Mouse (Mus musculus) embryonic facial prominence, embryonic 15.5 days (tissue): ENCODE results near the gene Samd11. TPM values are rescaled to one million over a fixed set of nuclear protein-coding genes. Genes with fewer than 3 reads are reported as not detected.

Experiments
- ATAC-seq: fragments of 200-750 bp; cut with Nextera tagmentation; 2 replicates; pipeline ENCODE4 v1.8.0; 2017; ENCODE audit warnings: low read depth, moderate TSS enrichment; ENCODE audit not compliant: insufficient number of reproducible peaks, low FRiP score, low TSS enrichment
- H3K27ac ChIP-seq: fragments of 300-500 bp; sonication (generic); replicated peaks from 2 replicates; pipeline ENCODE4 v1.5.1; 2015; ENCODE audit warnings: mild to moderate bottlenecking, inconsistent platforms
- H3K27me3 ChIP-seq: fragments of 300-500 bp; sonication (generic); 2 replicates; pipeline ENCODE4 v1.6.1; 2015; ENCODE audit warnings: inconsistent platforms
- H3K36me3 ChIP-seq: fragments of 300-500 bp; sonication (generic); 2 replicates; pipeline ENCODE4 v1.6.1; 2015; ENCODE audit warnings: mild to moderate bottlenecking, inconsistent platforms
- H3K4me1 ChIP-seq: fragments of 300-500 bp; sonication (generic); 2 replicates; pipeline ENCODE4 v1.6.1; 2015; ENCODE audit warnings: inconsistent platforms
- H3K4me2 ChIP-seq: fragments of 300-500 bp; sonication (generic); replicated peaks from 2 replicates; pipeline ENCODE4 v1.6.1; 2015; ENCODE audit warnings: mild to moderate bottlenecking, inconsistent platforms
- H3K4me3 ChIP-seq: fragments of 300-500 bp; sonication (generic); replicated peaks from 2 replicates; pipeline ENCODE4 v1.5.1; 2015; ENCODE audit warnings: mild to moderate bottlenecking, inconsistent platforms
- H3K9ac ChIP-seq: fragments of 300-500 bp; sonication (generic); 2 replicates; pipeline ENCODE4 v1.6.1; 2015; ENCODE audit warnings: inconsistent platforms
- H3K9me3 ChIP-seq: fragments of 300-500 bp; sonication (generic); replicated peaks from 2 replicates; pipeline ENCODE4 v1.6.1; 2016; ENCODE audit warnings: inconsistent platforms
- WGBS: fragments of 180-500 bp; shearing (Covaris S2); methylation state at CpG from one replicate; pipeline ENCODE4 v1.1.7; 2015; 5-methylcytosine and 5-hydroxymethylcytosine counted together
- polyA plus RNA-seq: library from polyadenylated mRNA; unstranded; fragments of >200 nt; fragmentation: Nextera tagmentation; extraction: Ambion mirVana; gene quantifications from 2 replicates; pipeline ENCODE4 v1.2.1, GENCODE M21; 2015

Gene Samd11
- polyA plus RNA-seq, 1 experiment from 2014 or later: 0.28 TPM

DNA sequence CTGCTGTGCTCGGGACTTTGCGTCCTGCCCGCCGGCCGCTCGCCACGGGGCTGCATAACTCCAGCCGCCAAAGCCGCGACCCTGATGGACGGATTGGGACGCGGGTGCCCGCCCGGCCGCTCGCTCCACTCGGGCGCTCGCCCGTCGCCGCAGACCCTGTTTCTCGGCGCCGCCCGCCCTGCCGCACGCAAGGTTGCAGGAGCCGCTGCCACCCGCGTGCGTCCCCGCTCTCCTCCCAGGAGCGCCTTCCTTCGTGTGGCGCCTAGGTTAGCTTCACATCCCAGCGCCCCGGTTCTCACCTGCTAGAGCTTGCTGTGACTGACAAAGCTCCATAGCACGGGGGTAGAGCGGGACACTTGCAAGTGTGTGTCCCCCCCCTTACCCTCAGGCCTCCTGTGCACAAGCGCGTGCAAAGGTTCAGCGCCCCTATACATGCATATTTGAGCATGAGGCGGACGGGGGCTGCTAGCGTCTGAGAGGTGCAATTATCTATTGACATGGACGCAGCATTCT, 20.7 kb downstream of the Samd11 start, which contains the start of gene Plekhn1:
Gene Plekhn1, minus strand, starts transcription at position 157 of the 513 bp plus-strand sequence.
- H3K4me2 ChIP-seq: peak within 1 kb of the TSS; percentile 94
- H3K9ac ChIP-seq: peak within 1 kb of the TSS; percentile 72
- under 1% methylated on average over 48 of the region's 48 CpGs for WGBS

DNA sequence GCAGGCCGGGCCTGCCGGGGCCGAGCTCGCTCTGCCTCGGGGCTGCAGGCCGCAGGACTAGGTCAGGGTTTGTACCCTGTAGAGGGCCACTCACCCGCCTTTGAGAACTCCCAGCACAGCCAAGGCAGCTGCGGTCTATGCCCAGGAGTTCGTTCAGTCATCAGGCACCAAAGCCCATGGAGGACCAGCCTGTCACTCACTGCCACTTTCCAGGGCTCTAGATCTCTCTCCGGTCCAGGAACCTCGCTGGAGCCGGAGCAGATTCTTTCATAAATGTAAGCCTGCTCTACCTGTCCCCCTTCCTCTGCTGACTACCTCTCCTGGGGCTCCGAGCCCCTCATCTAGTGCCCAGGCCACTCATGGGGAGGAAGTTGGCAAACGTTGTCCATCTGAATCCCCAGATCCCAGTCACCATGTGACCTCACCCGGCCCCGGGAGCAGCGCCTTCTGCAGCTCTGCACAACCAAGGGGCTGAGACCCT, 21.4 kb downstream of the Samd11 start:
- peaks cover 60% of the 10 kb centered on the region for H3K36me3 ChIP-seq
- WGBS: 4% methylated on average over 17 of the region's 17 CpGs

More for the DNA sequence above, 20.7 kb downstream of the Samd11 start, which contains the start of gene Plekhn1:
- no peaks in the 10 kb centered on the region for H3K9me3 ChIP-seq
- H3K27ac ChIP-seq: peak within 1 kb of the TSS; percentile 90
- H3K27me3 ChIP-seq: no peaks in the 10 kb centered on the region
- H3K4me1 ChIP-seq: peaks cover 31% of the 10 kb centered on the region
- peaks cover 60% of the 10 kb centered on the region for H3K36me3 ChIP-seq
- 0 out of 2 replicates have a peak, but pooled peaks have one; percentile 30 for ATAC-seq
- H3K4me3 ChIP-seq: peak within 1 kb of the TSS; percentile 70

GRCm38 (mm10) chr4:156228393-156229024, 26.9 kb downstream of the Samd11 start:
- H3K9me3 ChIP-seq: no peaks in the 10 kb centered on the region
- no peak overlapping the region for H3K9ac ChIP-seq
- H3K4me1 ChIP-seq: peaks cover 26% of the 10 kb centered on the region
- ATAC-seq: peak; percentile 37
- H3K4me2 ChIP-seq: peak overlapping the region; percentile 34
- H3K36me3 ChIP-seq: peaks cover 44% of the 10 kb centered on the region
- WGBS: 17% methylated on average over 12 of the region's 12 CpGs
- peak overlapping the region; percentile 73 for H3K27ac ChIP-seq
- peak overlapping the region; percentile 28 for H3K4me3 ChIP-seq
- H3K27me3 ChIP-seq: no peaks in the 10 kb centered on the region

More for the DNA sequence above, 21.4 kb downstream of the Samd11 start:
- ATAC-seq: no peak
- peak overlapping the region; percentile 58 for H3K9ac ChIP-seq
- no peaks in the 10 kb centered on the region for H3K27me3 ChIP-seq
- H3K4me2 ChIP-seq: peak overlapping the region; percentile 94
- peaks cover 31% of the 10 kb centered on the region for H3K4me1 ChIP-seq
- peak overlapping the region; percentile 70 for H3K4me3 ChIP-seq
- peak overlapping the region; percentile 60 for H3K27ac ChIP-seq
- no peaks in the 10 kb centered on the region for H3K9me3 ChIP-seq

- H3K4me3 ChIP-seq: peak overlapping the region; percentile 28
- H3K4me1 ChIP-seq: peaks cover 19% of the 10 kb centered on the region
- peak overlapping the region; percentile 73 for H3K27ac ChIP-seq
- peaks cover 41% of the 10 kb centered on the region for H3K36me3 ChIP-seq
- WGBS: 27% methylated on average over 18 of the region's 18 CpGs
- no peak overlapping the region for H3K9ac ChIP-seq
- no peaks in the 10 kb centered on the region for H3K9me3 ChIP-seq
- no peaks in the 10 kb centered on the region for H3K27me3 ChIP-seq
- ATAC-seq: 0 out of 2 replicates have a peak, but pooled peaks have one; percentile 18
- peak overlapping the region; percentile 34 for H3K4me2 ChIP-seq
Measured at GRCm38 (mm10) chr4:156227752-156228392, 27.6 kb downstream of the Samd11 start.

GRCm38 (mm10) chr4:156224276-156224675, 31.2 kb downstream of the Samd11 start:
- H3K27me3 ChIP-seq: no peaks in the 10 kb centered on the region
- no peak overlapping the region for H3K9ac ChIP-seq
- H3K4me3 ChIP-seq: no peak overlapping the region
- no peak overlapping the region for H3K27ac ChIP-seq
- WGBS: 75% methylated on average over 2 of the region's 2 CpGs
- H3K36me3 ChIP-seq: peaks cover 14% of the 10 kb centered on the region
- H3K9me3 ChIP-seq: no peaks in the 10 kb centered on the region
- ATAC-seq: no peak
- H3K4me1 ChIP-seq: peaks cover 19% of the 10 kb centered on the region
- H3K4me2 ChIP-seq: no peak overlapping the region

GRCm38 (mm10) chr4:156219936-156220335, 35.5 kb downstream of the Samd11 start:
- Histone ChIP-seq H3K27ac (no peak overlapping the region), H3K9me3 (no peaks in the 10 kb centered on the region), H3K27me3 (no peaks in the 10 kb centered on the region), H3K4me1 (no peaks in the 10 kb centered on the region; the same call in 1 of the 2 replicates), H3K36me3 (peaks cover 10% of the 10 kb centered on the region), H3K4me3 (no peak overlapping the region), H3K4me2 (no peak overlapping the region), H3K9ac (no peak overlapping the region)
- 85% methylated on average over 11 of the region's 11 CpGs for WGBS
- ATAC-seq: no peak

GRCm38 (mm10) chr4:156217838-156218237, 37.6 kb downstream of the Samd11 start:
- peaks cover 9% of the 10 kb centered on the region for H3K36me3 ChIP-seq
- H3K4me2 ChIP-seq: no peak overlapping the region
- WGBS: 68% methylated on average over 16 of the region's 16 CpGs
- no peaks in the 10 kb centered on the region for H3K27me3 ChIP-seq
- H3K4me3 ChIP-seq: no peak overlapping the region
- no peaks in the 10 kb centered on the region; the same call in 1 of the 2 replicates for H3K4me1 ChIP-seq
- no peak overlapping the region for H3K27ac ChIP-seq
- no peaks in the 10 kb centered on the region for H3K9me3 ChIP-seq
- H3K9ac ChIP-seq: no peak overlapping the region
- no peak for ATAC-seq

DNA sequence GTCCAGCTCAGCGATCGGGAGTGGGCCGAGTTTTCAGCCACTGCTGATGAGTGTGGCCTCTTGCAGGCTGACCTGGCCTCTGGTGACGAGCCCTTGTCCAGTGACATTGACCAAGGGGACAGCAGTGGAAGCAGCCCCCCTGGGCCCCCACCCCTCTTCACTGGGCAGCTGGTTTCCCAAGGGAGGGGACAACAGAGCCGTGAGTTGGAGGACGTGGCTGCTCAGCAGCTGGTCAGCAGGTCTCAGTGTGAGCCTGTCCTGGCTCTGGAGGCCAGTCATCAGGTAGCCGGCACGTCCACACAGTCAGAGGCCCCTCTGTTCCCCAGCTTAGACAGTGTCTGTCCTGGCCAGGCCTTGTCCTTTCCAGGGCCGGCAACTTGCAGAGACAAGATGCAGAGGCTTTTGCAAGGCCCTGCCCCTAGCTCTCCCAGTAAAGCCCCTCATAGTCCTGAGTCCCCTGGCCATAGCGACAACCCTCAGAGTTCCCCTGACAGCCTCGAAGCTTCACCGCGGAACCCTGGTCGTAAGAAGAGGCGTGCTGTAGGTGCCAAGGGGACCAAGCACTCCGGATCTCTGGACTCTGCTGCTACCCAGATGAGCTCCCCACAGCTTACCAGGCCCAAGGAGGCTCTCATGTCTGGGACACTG, 38.3 kb downstream of the Samd11 start:
- no peaks in the 10 kb centered on the region for H3K9me3 ChIP-seq
- H3K4me3 ChIP-seq: no peak overlapping the region
- H3K36me3 ChIP-seq: peaks cover 2% of the 10 kb centered on the region; the same call in 1 of the 2 replicates
- WGBS: 76% methylated on average over 16 of the region's 16 CpGs
- H3K27ac ChIP-seq: no peak overlapping the region
- peak; percentile 52; the same call in 1 of the 2 replicates for ATAC-seq
- no peaks in the 10 kb centered on the region; the same call in 1 of the 2 replicates for H3K4me1 ChIP-seq
- H3K9ac ChIP-seq: no peak overlapping the region
- H3K27me3 ChIP-seq: no peaks in the 10 kb centered on the region
- no peak overlapping the region for H3K4me2 ChIP-seq

DNA sequence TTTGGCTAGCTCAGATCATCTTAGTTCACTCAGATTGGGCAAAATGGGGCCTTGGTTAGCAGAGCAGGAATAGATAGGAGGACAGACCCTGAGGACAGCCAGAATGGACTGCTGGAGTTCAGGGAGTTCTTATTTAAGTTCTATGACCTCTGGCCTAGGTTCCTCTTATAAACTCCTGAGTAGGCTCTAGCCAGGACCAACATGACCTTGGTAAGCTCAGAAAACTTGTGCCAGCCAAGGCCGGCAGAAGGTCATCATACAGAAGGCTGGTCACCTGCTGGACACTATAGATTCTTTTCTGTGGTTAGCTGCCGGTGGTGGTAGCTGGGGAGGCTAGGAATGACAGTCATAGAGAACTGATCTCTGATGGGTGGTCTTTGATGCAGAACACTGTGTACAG, 39.3 kb downstream of the Samd11 start:
- Histone ChIP-seq H3K9me3 (no peaks in the 10 kb centered on the region), H3K4me2 (no peak overlapping the region), H3K9ac (no peak overlapping the region), H3K4me3 (no peak overlapping the region), H3K4me1 (no peaks in the 10 kb centered on the region; the same call in 1 of the 2 replicates), H3K27ac (no peak overlapping the region), H3K36me3 (no peaks in the 10 kb centered on the region), H3K27me3 (no peaks in the 10 kb centered on the region)
- no peak for ATAC-seq
- 83% methylated on average over 2 of the region's 2 CpGs for WGBS

GRCm38 (mm10) chr4:156215649-156216048, 39.8 kb downstream of the Samd11 start, which contains the start of gene Perm1:
Gene Perm1 (plus strand): TSS chr4:156215868.
- H3K4me2 ChIP-seq: no peak within 1 kb of the TSS
- H3K36me3 ChIP-seq: no peaks in the 10 kb centered on the region
- H3K4me3 ChIP-seq: no peak within 1 kb of the TSS
- H3K27me3 ChIP-seq: no peaks in the 10 kb centered on the region
- no peak within 1 kb of the TSS for H3K27ac ChIP-seq
- H3K9ac ChIP-seq: no peak within 1 kb of the TSS
- no peaks in the 10 kb centered on the region for H3K9me3 ChIP-seq
- ATAC-seq: no peak
- WGBS: 62% methylated on average over 4 of the region's 4 CpGs
- no peaks in the 10 kb centered on the region; the same call in 1 of the 2 replicates for H3K4me1 ChIP-seq

GRCm38 (mm10) chr4:156213134-156213533, 42.3 kb downstream of the Samd11 start:
- no peaks in the 10 kb centered on the region for H3K9me3 ChIP-seq
- no peak for ATAC-seq
- H3K4me2 ChIP-seq: no peak overlapping the region
- WGBS: 88% methylated on average over 13 of the region's 13 CpGs
- no peaks in the 10 kb centered on the region for H3K36me3 ChIP-seq
- H3K9ac ChIP-seq: no peak overlapping the region
- H3K4me1 ChIP-seq: no peaks in the 10 kb centered on the region; the same call in 1 of the 2 replicates
- no peak overlapping the region for H3K4me3 ChIP-seq
- no peak overlapping the region for H3K27ac ChIP-seq
- no peaks in the 10 kb centered on the region for H3K27me3 ChIP-seq
